Mouse (Mus musculus) CH12F3 (cell line): ENCODE data around the gene Adamts17.

Experiments used
- in situ Hi-C: fragments of 300-500 bp; cut with MboI; formaldehyde crosslinking; loops from 2 replicates; pipeline ENCODE4 v1.14.3; 2020; ENCODE audit warnings: low sequenced_read_pairs

Adamts17 gene

DNA sequence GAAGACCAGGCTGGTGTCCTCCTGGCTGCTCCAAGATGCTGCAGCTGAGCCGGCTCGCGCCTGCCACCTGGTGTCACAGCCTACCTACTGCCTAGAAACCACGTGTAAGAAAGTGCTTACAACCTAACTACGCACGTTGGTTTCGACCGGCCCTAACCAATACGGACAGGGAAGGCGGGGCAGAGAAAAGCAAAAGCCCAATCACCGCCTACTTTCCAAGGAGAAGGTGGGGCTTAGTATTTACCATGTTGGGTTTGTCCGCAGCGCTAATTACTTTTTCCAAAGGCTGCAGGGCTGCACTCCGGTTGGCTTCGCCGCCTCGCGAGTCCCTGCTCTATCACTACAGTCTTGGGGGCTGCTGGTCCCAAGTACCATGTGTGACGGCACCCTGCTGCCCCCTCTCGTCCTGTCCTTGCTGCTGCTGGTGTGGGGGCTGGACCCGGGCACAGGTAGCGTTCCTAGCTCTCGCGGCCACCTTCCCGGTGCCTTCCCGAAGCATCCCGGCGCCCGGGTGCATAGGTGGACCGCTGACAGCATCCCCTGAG lies at the start of gene Adamts17:
TSS of gene Adamts17 (plus strand) at position 273 of the 545 bp plus-strand sequence.
- in situ Hi-C loops = loop anchor here (10.0 kb wide), 1 partner anchor 365 kb away; no protein-coding TSS in a partner anchor

DNA sequence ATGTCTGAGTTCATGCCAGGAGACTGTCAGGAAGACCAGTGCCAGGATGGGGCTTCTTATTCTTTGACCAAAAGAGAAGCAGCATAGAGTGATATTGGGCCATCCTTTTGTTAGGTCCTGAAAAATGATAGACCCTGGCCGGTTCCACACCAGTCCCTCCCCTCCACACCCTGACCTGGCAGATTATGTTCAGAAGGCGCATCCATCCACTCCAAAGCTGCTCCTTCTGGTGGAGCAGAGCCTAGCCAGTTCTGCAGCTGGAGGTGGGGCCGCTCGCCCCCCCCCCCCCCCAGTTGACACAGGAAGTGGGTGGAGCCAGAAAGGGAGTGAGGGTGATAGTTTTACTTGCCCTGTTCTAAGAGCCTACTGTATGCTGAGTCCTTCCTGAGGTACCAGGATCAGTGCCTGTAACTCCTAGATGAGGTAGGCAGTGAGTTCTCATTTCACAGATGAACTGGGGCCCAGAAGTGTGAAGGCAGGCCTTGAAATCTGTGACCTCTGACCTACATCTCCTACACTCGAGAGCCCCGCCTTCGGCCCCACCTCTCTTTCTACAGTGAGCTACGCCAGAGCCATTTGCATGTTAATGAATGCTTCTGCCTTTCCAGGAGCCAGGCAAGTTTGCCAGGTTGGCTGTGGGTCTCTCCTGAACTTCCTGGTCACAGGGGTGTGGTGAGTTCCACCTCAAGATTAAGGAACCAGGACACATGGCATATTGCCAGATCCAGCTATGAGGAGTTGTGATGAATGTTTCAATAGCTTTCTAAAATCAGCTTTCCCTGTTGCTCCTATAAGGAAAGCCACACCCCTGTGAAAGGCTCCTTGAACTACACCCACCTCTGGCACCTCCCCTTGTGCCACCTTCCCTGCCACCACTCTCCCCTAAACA lies 49.4 kb upstream of the Adamts17 start:
- in situ Hi-C loops = no loop called here

DNA sequence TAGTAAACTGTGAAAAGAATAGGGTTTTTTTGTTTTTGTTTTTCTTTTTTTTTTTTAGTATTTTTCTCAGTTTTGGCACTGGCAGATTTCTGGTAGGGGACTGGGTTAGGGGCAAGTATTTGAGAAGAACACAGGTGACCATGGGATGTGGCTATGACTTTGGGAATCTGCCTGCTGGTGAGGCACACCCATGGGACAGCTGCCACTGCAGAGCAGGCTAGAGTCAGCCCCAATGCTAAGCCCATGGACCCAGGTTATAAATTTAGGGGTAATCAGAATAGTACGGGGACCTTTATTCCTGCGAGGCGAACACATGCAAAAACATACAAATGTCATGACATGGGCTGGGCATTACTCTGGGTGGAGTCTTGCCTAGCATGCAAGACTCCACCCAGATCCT lies 48.5 kb upstream of the Adamts17 start:
- in situ Hi-C loops = no loop called here

DNA sequence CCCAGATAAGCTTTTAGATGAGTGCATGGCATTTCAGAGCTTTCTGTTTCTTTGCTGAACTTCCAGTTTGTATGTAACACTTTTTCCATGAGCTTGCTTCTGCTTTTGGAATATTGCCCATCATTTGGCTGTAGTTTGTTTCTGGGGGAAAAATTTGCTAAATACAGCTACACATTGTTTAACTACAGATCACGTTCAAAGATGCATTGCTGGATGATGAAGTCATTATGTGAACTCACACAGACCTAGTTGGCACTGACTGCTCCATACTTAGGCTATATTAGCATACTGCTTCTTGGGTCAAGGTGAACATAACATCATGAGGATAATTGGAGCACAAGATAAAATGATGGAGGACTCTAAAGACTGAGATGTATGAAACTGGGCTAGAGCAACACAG lies 42.6 kb upstream of the Adamts17 start:
- in situ Hi-C loops = no loop called here

DNA sequence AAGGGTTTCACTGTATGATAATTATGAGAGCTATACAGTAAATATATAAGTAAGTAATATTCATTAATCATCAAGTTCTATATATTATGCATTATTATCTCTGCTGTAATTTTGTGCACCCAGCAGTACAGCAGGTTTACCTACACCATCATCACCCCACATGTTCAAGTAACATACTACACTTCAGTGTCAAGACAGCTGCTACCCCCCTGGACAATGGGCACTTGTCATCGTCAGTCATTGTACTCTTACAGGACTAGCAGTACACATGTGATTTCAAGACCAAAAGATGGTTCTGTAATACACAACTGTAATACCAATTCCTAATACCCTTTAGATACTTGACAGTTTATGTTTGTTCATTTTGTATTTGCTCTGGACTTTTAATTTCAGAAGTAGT lies 42.2 kb upstream of the Adamts17 start:
- in situ Hi-C loops = no loop called here

DNA sequence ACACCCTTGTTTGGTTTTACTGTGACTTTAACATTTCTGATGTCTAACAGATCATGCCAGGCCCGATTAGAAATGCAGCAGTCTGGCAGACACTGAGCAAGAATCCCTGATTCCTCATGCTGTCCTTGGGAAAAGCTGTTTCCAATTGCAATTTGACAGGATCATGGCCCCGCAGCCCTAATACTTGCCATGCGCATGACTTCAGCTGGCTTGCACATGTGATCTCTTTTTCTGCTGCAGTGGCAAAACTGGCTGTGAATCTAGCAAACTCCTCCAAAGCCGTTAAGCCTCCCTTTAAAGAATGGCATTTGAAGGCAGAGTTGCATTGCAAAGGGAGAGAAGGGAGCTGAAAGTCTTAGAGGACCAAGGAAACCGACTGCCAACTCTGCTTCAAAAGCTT lies 40.7 kb upstream of the Adamts17 start:
- in situ Hi-C loops = no loop called here

DNA sequence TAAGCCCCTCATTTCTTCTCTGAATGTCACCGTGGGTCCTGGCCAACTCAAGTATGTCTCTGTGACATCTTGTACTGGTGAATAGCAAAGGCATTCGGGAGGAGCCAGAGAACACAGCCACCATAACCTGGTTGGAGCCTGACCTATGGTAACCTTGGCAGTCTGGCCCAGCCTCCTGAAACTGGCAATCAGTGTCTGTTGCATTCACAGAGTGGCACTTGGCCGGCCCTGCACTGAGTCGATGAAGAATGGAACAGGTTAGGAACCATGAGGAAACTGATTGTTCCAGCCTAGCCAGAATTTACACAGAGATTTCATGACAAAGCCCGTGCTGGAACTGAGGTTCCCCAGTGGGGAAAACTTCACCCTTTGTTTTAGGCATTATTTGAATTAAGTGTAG lies 38.8 kb upstream of the Adamts17 start:
- in situ Hi-C loops = loop anchor here (25.0 kb wide), 1 partner anchor 837 kb away; the partner anchor contains the start of genes Lrrc28 and Ttc23

DNA sequence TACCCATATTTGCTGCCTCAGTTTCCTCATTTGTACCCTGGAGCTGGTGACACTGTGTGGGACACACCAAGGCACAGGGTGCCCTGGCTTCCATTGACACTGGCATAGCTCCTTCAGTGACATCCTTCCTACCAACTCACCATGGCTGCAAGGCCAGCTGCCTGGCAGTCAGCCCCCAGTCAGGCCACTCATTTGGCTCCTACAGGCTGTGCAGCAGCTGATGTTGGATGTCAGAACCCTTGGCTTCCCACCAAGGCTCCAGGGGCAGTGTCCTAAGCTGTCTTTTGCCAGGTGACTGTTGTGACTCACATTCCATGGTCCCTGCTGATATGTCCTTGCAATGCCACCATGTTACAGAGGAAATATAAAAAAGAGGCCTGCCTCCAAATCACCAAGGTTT lies 37.8 kb upstream of the Adamts17 start:
- in situ Hi-C loops = loop anchor here (25.0 kb wide), 1 partner anchor 836 kb away; the partner anchor contains the start of genes Lrrc28 and Ttc23

DNA sequence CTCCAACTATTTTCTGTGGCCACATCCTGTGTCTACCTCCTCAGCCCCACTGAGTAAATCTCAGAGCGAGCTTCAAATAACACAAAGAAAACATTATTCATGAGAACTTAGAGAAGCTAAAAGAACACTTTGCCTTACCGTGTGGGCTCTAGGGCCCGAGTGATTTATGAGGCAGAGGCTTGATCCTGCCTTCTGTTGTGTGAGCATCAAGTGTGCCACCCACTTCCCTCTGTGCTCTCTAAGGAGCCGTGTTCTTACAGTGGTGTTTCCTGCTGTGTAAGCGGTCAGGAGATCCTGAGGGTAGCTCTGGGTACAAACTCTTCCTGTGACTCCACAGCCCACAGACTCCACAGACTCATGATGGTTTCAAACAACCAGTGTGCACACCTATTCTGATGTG lies 35.7 kb upstream of the Adamts17 start:
- in situ Hi-C loops = loop anchor here (25.0 kb wide), 1 partner anchor 834 kb away; the partner anchor contains the start of genes Lrrc28 and Ttc23

DNA sequence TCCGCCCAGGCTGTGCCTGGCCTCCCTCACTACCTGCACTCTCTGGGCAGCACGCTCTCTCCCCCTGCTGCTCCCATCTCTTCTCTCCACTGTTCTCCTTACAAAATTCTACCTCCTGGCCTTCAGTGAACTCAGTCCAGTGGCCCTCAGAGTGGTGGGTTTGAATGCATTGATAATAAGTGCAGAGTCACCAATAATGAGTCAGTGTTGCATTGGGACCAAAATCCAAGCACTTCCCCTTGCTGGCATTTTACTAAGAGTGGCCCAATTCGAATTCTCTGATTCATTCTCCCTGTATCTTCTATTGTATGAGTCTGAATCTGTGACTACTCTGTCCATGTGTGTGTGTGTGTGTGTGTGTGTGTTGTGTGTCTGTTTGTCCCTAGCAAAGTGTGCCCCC lies 32.7 kb upstream of the Adamts17 start:
- in situ Hi-C loops = loop anchor here (25.0 kb wide), 1 partner anchor 830 kb away; the partner anchor contains the start of genes Lrrc28 and Ttc23

DNA sequence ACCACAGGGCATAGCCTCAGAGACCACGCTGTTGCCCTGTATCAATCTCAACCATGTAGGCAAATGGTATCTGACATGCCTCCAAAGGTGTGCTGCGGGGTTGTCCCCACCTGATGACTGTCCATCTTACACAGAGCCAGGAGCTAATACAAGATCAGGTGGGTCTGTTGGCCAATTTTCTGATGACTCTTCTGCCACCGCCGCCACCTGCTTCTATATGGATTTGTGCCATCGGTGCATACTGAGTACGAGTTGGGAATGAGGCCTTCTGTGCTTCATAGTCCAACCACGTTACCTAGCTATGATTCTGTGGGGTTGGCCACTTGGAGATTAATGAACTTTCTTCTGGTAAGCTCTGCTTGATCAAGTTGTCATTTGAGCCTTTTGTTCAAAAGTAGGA lies 29.1 kb upstream of the Adamts17 start:
- in situ Hi-C loops = loop anchor here (25.0 kb wide), 1 partner anchor 827 kb away; the partner anchor contains the start of genes Lrrc28 and Ttc23

DNA sequence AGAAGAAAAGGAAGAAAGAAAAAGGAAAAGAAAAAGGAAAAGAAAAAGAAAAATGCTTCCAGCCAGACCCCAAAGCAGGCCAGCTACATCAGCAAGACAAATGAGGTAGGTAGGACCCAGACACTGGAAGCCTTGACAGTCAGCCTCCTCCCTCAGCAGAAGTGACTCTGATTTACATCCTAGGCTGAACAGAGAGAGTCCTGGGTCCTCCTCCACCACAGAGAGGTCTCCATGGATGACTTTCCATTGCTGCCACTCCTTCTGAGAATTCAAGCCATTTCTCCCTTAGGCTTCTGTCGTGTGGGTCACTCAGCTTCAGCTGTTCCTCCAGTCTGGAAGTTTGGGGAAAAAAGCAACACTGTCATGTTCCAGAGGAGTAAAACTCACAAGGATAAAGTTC lies 28.2 kb upstream of the Adamts17 start:
- in situ Hi-C loops = loop anchor here (25.0 kb wide), 1 partner anchor 826 kb away; the partner anchor contains the start of genes Lrrc28 and Ttc23

DNA sequence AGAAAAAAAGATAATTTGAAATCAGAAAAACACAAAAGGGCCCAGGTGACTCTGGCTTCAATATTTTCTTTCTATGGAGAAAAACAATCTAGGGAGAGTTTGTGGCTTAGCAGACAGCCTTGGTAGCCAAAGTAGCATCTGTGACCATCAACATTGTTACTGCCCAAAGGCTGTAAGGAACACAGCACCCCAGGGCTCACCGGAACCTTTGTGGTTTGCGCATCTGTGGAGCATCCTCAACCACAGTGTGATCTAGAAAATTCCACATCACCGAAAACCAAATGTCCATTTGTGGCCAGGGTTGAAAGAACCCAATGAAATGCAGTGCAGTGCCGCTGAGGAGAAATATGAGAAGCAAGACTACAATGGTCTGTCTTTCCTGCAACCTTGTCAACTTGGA lies 27.2 kb upstream of the Adamts17 start:
- in situ Hi-C loops = loop anchor here (25.0 kb wide), 1 partner anchor 825 kb away; the partner anchor contains the start of genes Lrrc28 and Ttc23

DNA sequence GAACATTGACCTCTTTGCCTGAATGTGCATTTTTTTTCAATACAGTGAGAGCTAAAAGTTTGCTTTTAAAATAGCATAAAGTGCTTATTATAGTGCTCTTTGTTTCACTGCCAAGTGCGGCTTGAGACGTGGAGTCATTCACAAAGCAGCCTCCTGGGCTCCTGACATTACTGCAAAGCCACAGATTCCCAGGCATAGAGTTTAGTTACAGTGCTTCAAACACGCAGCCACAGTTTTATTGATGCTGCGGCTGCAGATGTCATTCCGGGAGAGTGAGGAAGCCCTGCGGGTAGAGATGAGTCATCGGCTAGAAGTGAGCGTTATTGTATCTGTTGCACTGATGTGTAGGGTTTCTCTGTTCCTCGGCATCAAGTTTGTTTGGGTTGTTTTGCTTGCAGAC lies 26.8 kb upstream of the Adamts17 start:
- in situ Hi-C loops = loop anchor here (25.0 kb wide), 1 partner anchor 825 kb away; the partner anchor contains the start of genes Lrrc28 and Ttc23

DNA sequence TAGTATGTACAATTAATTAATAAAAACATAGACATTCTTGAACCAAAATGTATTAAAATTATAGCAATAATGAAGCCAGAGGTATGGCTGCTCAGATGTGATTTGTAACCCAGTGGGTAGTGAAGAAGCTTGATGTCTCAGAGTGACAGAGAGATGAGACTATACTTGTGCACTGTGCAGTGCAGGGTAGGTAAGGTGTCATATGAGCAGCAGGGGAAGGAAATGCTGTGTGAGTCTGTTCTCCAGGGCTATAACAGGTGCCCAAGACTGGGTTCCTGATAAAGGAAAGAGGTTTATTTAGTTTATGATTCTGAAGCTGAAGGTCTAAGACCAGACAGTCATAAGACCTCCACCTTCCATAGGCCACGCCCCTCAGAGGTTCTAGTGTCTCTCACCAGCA lies 26.4 kb upstream of the Adamts17 start:
- in situ Hi-C loops = loop anchor here (25.0 kb wide), 1 partner anchor 824 kb away; the partner anchor contains the start of genes Lrrc28 and Ttc23

DNA sequence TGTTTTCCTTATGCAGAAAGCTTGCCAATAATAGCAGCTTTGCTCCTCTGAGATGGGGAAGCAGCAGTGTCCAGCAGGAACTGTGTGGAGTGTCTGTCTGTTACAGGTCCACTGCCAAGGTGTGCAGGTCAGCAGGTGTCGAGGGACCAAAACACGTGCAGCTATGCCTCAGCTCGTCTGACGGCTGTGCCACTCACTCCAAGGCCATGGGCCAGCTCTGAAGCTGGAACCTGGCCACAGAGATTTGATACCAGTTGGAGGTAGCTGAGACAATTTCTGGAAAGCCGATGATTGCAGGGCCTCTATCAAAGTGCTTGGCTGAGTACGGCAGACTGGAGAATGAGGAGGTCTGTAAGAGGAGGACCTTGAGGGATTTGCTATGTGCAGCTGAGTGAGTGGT lies 24.0 kb upstream of the Adamts17 start:
- in situ Hi-C loops = loop anchor here (25.0 kb wide), 1 partner anchor 822 kb away; the partner anchor contains the start of genes Lrrc28 and Ttc23

DNA sequence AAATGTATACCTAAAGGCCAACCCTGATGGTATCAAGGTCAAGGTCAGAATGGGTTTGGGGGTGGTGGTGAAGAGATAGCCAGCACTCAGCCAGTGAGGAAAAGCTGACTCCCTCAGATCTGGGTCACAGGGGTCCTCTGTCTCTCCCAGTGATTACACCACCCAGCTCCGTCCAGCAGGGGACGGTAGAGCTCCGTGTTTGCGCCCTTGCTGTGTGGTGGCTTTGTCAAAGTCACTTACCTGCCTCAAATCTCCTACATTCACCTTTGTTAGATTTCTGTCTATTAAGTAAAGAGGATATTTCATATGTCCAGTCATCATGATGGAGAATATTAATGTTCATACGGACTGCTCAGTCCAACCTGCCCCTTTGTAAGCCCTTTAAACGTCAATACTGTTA lies 19.5 kb upstream of the Adamts17 start:
- in situ Hi-C loops = loop anchor here (25.0 kb wide), 1 partner anchor 817 kb away; the partner anchor contains the start of genes Lrrc28 and Ttc23

DNA sequence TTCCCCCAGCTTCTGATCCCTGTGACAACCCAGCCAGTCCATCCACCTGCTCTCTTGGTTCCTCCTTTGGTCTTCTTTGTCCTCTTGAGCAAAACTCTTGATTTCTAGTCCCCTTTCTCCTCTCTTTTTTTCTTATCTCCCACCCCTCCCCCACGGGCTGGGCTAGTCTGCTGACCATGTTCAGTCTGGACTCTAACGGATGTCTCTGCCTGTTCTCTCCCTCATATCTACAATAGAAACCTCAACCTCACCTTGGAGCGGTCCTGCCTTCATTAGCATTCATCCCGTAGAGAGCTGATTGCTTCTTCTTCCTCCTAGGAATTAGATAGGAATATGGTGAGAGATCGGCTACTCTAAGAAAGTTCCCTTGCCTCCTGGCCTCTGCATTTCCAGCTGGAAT lies 8.7 kb upstream of the Adamts17 start:
- in situ Hi-C loops = loop anchor here (10.0 kb wide), 1 partner anchor 374 kb away; no protein-coding TSS in a partner anchor

DNA sequence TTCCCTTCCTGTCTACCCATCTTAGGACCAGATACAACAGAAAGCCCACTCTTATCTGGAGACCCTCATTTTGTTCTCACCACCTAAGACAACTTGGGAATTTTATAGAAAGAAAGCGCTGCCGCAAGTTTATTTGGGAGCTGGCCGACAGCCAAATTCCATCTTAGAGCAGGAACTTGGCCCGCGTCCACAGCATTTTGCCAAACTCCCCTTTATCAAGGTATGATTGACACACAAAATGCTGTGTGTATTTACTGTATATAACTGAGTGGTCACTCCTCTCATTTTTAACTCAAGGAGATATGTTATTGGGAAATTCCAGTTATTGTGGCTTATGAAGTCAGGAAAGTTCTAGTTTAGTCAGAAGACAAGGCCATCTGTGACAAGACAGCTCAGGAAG lies 8.2 kb upstream of the Adamts17 start:
- in situ Hi-C loops = loop anchor here (10.0 kb wide), 1 partner anchor 374 kb away; no protein-coding TSS in a partner anchor

DNA sequence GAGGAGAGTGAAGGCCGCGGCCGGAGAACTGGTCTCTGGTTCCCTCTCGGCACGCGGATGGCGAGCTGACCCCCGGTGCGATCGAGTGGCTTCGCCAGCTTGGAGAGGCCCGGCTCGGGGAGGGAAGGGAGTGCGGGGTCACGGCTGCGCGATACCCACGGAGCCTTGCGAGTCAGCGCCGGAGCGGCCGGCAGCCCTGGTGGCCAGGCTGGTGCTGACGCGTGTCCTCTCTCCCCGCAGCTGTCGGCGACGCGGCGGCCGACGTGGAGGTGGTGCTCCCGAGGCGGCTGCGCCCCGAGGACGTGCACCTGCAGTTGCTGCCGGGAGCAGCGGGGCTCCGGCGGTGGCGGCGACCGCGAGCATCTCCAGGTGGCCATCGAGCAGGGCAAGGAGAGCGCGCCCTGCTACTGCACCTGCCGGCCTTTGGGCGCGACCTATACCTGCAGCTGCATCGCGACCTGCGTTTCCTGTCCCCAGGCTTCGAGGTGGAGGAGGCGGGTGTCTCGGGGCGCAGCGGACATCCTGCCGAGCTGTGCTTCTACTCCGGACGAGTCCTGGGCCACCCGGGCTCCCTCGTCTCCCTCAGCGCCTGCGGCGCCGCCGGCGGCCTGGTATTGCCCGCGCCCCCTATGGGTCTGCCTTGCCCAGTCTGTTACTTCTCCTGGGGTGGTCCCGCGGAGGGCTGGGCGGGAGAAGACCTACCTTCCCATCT lies 629 bp downstream of the Adamts17 start:
- in situ Hi-C loops = no loop called here

DNA sequence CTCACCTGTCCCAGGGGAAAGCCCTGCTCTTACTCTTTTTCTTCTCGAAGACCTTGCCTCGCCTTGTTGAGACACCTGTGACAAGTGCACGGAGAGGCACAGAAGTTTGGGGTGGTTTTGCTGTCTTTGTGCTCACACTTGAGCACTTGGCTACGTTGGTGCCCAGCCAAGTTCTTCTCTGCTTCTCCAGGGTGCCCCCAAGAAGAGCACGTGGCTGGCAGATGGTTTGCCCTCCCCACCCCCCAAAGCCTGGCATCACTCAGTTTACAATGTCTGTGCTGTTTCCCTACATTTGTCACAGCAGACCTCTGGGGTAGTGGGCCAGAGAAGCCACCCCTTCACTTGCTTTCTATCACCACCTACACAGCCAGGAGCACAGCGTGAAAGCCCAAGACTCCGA lies 1.6 kb downstream of the Adamts17 start:
- in situ Hi-C loops = no loop called here
